Mouse (Mus musculus): ENCODE data around the gene Rps3a1.

DNA sequence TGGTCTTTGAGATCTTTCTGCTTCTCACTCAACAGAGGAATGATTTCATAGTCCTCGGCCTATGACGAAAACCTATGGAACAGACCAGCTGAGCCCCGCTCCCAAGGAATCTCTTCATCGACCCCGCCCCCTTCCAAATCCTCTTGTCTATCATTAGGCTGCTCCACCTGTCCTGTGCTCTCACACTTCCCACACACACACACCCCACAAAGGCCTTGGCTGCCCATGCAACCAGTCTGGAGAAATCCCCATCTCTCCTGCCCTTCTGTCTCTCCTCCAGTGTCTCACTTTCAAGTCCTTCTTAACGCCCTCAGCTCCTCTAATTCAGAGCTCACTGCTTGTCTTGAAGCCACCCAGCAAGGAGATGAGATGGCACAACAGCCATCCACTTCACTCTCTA, 40.5 kb downstream of the Rps3a1 start:
- no peak for TF ChIP-seq EP300 (IDR thresholded peaks at IDR 0.05; ENCODE audit: low read depth)
- TF ChIP-seq CTCF (IDR thresholded peaks at IDR 0.05; ENCODE audit: low read depth): no peak
